Mouse (Mus musculus): ENCODE results near the gene Car12.

Gene Car12

DNA sequence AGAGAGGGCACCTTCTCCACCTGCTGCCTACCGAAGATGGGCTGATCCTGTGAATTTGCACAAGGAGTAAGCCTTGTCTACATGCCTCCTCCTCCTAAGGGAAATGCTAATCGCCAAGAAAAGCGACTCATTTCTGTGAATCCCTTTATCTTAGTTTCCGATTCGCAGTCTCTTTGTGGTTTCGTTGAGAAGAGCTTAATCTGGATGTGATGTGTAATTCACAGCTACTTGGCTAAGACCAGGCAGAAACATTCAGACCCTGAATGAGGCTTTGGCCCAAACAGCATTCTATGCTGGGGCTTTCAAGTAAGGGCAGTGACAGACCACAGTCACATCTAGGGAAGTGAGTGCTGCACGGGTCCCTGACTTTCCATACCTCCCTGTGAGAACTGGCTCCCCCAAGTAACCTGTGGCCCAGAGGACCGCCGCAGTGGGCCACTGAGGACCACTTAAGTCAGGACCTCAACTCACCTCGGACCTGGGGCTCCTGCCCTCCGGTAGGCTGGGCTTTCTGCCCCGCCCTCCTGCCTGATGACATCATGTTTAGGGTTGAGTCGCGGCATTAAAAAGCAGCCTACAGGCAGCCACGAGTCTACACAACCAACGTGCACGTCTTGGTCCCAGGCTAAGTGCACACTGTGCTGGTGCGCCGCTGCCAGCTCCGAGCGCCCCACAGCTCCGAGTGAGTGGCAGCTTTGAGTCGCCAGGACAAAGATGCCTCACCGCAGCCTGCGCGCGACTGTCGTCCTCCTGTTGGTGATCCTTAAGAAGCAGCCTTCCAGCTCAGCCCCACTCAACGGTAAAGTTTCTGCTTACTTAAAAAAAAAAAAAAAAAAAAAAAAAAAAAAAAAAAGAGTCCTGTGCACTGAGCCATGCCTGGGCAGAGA, at the start of gene Car12:
Gene Car12 (plus strand): TSS at position 552 of the 887 bp plus-strand sequence.
- peak; percentile 46 for DNase-seq (ENCODE audit: low read depth)

DNA sequence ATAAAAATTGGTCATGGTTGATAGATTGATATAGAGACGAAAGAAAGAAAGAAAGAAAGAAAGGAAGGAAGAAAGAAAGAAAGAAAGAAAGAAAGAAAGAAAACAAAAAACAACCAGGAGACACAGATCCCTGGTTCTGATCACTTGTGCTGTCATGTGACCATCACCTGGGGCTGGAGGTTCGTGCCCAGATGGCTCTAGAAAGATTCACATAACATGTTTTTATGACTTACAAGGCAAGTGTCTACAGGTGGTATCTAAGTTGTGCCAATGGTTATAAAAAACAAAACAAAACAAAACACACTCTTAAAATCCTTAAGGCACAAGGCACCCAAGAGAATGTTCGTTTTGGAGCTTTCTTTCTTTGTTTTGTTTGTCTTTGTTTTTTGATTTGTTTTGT, 49.7 kb upstream of the Car12 start:
- DNase-seq (ENCODE audit: low read depth) = no peak

GRCm38 (mm10) chr9:66664561-66664960, 48.9 kb upstream of the Car12 start:
- no peak for DNase-seq (ENCODE audit: low read depth)

DNA sequence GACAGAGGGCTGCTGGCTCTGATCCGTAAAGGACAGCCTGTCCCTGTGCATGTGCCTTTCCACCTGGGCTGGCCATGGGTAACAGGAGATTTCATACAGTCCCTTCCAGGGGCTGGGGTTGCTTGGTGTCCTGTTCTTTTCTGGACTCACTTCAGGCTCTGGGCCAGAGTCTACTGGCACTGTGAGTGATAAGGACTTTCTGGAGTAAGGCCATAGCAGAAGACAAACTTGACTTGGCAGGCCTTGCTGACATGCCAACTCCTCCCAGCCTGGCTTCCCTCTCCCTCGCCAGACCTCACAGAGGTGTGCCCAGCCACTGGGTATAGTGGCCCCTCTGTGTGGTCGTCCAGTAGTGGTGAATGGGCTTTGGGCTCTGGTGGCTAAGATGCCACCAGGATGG, 47.3 kb upstream of the Car12 start:
- DNase-seq (ENCODE audit: low read depth) = no peak

GRCm38 (mm10) chr9:66667046-66667445, 46.4 kb upstream of the Car12 start:
- DNase-seq (ENCODE audit: low read depth) = no peak

- no peak for DNase-seq (ENCODE audit: low read depth)
Measured at GRCm38 (mm10) chr9:66667868-66668267, 45.6 kb upstream of the Car12 start.

GRCm38 (mm10) chr9:66669561-66670078, 43.9 kb upstream of the Car12 start:
- DNase-seq (ENCODE audit: low read depth) = no peak

DNA sequence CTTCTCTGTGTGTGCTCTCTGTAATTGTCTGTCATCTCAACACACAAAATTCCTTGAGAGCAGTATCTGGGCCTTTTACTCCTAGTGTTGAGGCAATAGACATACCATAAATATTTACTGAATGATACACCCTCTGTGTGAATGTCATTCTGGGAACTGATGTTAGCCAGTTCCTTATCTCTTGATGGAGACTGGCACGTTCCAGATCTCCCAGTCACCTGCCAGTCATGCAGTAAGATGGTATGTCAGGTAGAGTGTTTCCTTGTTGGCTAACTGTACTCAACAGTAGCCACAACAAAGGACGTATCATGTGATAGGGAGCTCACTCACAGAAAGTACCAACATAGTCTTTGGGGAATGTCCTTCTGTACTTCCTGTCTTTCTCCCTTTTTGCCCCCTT, 39.7 kb upstream of the Car12 start:
- DNase-seq (ENCODE audit: low read depth) = no peak

DNA sequence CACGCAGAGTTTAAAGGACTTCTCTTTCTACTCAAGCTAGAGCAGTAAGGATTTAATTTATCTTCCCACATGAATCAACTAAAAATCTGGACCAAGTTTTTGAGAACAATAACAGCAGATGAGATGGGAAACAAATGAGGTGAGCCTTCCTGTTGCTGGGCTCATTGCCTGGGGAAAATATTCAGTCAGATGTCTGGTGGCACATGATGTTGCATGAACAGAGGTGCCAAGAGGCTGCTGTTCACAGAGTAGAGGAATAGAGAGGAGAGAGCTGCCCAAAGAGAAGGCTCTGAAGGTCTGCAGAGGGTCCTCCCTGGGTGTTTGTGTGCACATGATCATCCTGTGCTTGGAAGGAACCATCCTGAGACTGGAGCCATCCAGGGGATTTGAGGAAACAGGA, 37.9 kb upstream of the Car12 start:
- no peak for DNase-seq (ENCODE audit: low read depth)

GRCm38 (mm10) chr9:66680102-66680501, 33.4 kb upstream of the Car12 start:
- DNase-seq (ENCODE audit: low read depth) = no peak

DNA sequence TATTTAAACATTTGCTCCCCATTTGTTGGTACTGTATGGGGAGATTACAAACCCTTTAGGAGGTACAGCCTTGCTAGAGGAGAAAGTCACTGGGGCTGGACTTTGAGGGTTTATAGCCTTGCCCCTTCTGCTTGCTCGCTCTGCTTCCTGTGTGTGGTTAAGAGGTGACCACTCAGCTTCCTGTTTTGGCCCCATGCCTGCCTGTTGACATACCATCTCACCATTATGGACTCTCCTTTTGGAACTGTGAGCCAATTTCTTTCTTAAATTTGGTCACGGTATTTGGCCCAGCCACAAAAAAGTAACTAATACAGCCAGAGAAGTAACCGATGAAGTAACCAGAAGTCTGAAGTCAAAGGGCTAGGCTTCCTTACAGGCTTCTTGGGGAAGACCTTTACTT, 30.7 kb upstream of the Car12 start:
- no peak for DNase-seq (ENCODE audit: low read depth)

GRCm38 (mm10) chr9:66685730-66686129, 27.8 kb upstream of the Car12 start:
- DNase-seq (ENCODE audit: low read depth) = no peak

DNA sequence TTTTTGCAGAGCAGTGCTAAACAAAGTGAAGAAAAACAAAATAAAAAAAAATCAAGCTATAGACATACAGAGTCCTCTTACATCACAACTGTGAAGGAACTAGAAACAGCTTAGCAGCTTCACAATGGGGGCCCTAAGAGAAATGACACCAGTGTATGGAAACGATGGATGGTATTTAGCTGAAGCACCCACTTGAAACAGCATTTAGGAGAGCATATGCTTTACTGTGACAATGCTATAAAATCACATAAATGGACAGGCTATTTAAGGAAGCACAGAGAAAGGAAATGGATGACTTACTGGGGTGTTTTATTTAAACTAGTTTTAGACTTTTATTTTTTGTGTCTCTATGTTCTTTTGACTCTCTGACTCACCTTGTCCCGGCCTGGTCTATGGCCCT, 25.8 kb upstream of the Car12 start:
- DNase-seq (ENCODE audit: low read depth) = no peak

DNA sequence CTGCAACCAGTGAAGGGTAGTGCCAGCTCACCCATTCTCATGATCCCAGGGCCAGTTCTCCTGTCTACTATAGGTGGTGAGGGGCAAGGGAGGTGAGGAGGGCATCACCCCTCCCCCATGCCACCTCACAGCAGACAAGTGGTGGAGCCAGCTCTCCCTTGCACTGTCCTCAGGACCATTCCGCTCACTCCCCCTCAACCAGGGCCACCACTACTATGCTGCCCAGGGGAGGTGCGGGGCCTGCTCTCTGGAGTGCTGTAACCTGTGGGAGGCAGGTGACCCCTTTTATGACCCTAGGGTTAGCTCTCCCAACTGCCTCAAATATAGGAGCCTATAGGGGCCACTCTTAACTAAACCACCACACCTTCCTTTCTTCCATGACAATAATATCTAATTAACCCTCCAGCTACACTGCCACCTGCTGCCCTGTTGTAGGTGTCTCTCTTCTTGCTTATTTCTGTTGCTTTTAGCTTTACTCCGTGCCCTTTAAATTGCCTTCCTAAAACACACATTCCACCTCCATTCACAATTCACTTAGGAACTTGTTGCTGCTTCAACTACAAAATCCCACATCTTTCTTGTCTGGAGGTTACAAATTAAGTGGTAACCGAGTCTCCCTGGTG, 21.7 kb upstream of the Car12 start:
- DNase-seq (ENCODE audit: low read depth) = no peak

- DNase-seq (ENCODE audit: low read depth) = no peak
Measured at GRCm38 (mm10) chr9:66697355-66698140, 15.9 kb upstream of the Car12 start.

- no peak for DNase-seq (ENCODE audit: low read depth)
Measured at GRCm38 (mm10) chr9:66699748-66700147, 13.7 kb upstream of the Car12 start.

DNA sequence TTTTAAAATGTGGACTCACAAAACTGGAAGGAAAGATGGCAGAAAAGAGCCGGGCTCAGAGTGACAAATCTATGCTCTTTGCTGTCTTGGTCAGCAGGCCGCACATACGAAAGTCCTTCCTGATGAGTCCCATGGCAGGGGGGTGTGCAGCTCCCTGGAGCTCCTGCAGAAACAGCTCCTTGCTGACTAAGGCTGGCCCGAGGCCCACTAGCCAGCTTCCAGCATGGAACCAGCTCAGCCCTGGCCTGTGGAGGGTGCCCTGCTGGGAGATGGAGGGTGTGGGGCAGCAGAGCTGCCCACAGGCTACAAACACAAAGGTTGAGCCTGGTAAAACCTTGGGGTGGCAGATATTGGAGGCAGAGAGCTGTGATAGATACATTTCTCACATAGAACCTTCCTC, 10.5 kb upstream of the Car12 start:
- DNase-seq (ENCODE audit: low read depth) = no peak

- DNase-seq (ENCODE audit: low read depth) = no peak
Measured at GRCm38 (mm10) chr9:66705354-66705753, 8.1 kb upstream of the Car12 start.

DNA sequence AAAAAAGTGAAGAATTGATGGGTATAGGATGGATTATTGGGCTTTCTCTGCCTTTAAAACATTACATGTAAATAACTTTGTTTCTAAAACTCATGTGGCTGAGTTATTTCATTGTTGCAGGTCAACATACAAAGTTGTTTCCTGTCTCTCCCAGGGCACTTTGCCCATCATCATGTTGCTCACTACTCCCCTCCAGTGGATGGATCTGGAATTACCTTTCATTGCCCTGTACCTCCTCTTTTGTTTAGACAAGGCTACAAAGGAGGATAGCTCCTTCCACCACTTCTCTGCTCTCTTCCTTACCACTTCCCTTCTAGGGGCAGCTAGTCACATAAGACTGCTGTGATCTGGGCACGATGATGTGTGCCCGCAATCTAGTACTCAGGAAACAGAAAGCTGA, 7.7 kb upstream of the Car12 start:
- peak; percentile 63 for DNase-seq (ENCODE audit: low read depth)

- DNase-seq (ENCODE audit: low read depth) = no peak
Measured at GRCm38 (mm10) chr9:66708054-66708772, 5.3 kb upstream of the Car12 start.

- DNase-seq (ENCODE audit: low read depth) = no peak
Measured at GRCm38 (mm10) chr9:66708816-66709555, 4.5 kb upstream of the Car12 start.

Measured in c-Kit-positive CD71-positive TER-119-negative erythroid progenitor cells, embryonic 14.5 days (primary cell).